Comparison of ENCODE assay signal across 24 mouse cellular contexts in the genomic region with DNA sequence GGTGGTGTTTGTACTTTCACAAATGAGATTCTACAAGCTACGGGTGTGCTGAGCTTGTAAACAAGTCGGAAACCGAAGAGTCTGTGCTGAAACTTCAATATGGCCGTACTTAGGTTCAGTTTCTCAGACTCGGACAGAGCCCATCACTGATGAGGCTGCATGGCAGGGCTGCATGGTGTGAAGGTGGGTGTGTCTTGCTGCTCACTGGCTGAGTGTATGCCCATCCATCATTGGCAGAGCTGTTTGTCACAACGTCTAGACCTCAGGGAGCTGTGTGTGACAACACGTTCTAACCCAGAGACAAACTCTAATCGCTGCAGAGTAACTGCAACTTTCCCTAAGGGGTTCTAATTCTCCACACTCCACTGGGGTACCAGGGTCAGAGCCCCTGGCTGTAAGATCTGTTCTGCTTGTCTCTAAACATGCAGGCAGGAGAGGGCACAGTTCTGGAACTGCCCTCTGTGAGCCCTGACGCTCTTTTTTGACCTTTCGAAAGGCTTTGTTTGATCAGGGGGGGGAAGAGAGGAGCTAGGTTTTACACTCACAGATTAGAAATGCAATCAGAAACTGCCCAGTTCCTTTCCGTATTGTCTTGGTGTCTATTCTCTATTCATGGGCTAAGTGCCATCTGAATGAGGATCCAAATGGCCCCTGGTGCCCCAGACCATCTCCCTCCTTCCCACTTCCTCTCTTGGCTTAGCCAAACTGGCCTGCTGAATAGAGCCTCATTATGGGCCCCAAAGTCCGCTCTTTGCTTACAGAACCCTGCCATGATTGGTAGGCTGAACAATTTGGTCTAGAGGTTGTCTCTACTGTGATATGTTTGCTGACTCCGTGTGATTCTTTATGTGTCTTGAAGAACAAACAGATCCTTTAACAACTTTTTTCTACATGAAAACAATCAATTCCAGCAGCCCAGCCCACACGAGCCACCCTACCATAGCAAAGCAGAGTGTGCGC.
DNase-seq lines count a peak whose midpoint lies in the region; ATAC-seq and TF ChIP-seq lines count a peak whose summit lies in the region.
"Had no signal": no experiment of that assay in that cellular context is flagged by ENCODE, and none has a peak within 500 bp of the region (broad histone marks: within the 10 kb centered on the region; RNA-seq: fewer than 3 reads in every experiment).

No protein-coding gene starts in this region.

- H3K4me3 ChIP-seq in hindbrain, embryonic 12.5 days, result no peak overlapping the region
- H3K4me3 ChIP-seq in hindbrain, postnatal 0 days (ENCODE audit: low read length), result no peak overlapping the region
- no peak overlapping the region for H3K4me3 ChIP-seq in liver, embryonic 12.5 days
- no peak overlapping the region for H3K4me3 ChIP-seq in olfactory bulb, adult 2 months (ENCODE audit: insufficient read depth, low read depth, low read length)
- H3K4me3 ChIP-seq: embryonic facial prominence, embryonic 10.5 days; intestine, embryonic 15.5 days had no signal

- H3K9ac ChIP-seq in hindbrain, embryonic 12.5 days, result no peak overlapping the region
- no peak overlapping the region for H3K9ac ChIP-seq in hindbrain, postnatal 0 days (replicated peaks; ENCODE audit: low read length)
- H3K9ac ChIP-seq in liver, embryonic 12.5 days, result no peak overlapping the region
- H3K9ac ChIP-seq: intestine, embryonic 15.5 days had no signal

- H3K4me1 ChIP-seq in hindbrain, embryonic 12.5 days, result no peaks in the 10 kb centered on the region
- no peaks in the 10 kb centered on the region for H3K4me1 ChIP-seq in hindbrain, postnatal 0 days (ENCODE audit: insufficient read depth, low read length)
- H3K4me1 ChIP-seq in liver, embryonic 12.5 days, result no peaks in the 10 kb centered on the region
- H3K4me1 ChIP-seq in olfactory bulb, adult 2 months (ENCODE audit: control insufficient read depth, insufficient read depth, low read length), result peaks cover 9% of the 10 kb centered on the region; the same call in 1 of the 2 replicates
- H3K4me1 ChIP-seq: embryonic facial prominence, embryonic 10.5 days; intestine, embryonic 15.5 days had no signal

- no peaks in the 10 kb centered on the region for H3K9me3 ChIP-seq in hindbrain, embryonic 12.5 days (replicated peaks)
- H3K9me3 ChIP-seq in hindbrain, postnatal 0 days (ENCODE audit: low read length), result no peaks in the 10 kb centered on the region
- H3K9me3 ChIP-seq in liver, embryonic 12.5 days (replicated peaks), result no peaks in the 10 kb centered on the region
- H3K9me3 ChIP-seq: embryonic facial prominence, embryonic 10.5 days; intestine, embryonic 15.5 days had no signal

- TF ChIP-seq POLR2A in olfactory bulb, adult 2 months (IDR thresholded peaks at IDR 0.05; ENCODE audit: insufficient read depth, low read depth, low read length), result no peak

- DNase-seq in hindbrain, postnatal 0 days (ENCODE audit: low spot score), result no peak
- DNase-seq in lung, postnatal 10 days, result peak; percentile 8
- no peak for DNase-seq in lung, postnatal 25 days (ENCODE audit: low spot score)
- DNase-seq: adrenal gland, adult 2 months; cerebellum, adult 11 months; cerebellum, adult 9-11 months; gastrocnemius, postnatal 25 days; heart, postnatal 4 days; kidney, adult 8-10 months; kidney, postnatal 14 days; layer of hippocampus, postnatal 36 days; lung, adult 2 months; lung, postnatal 4 days; right cerebral cortex, postnatal 14 days had no signal

- ATAC-seq in hindbrain, embryonic 12.5 days (ENCODE audit: low FRiP score), result peak; percentile 56; the same call in 1 of the 2 replicates
- ATAC-seq in hindbrain, postnatal 0 days, result no peak
- peak; percentile 57 for ATAC-seq in liver, embryonic 12.5 days
- ATAC-seq in frontal cortex, adult (ENCODE audit: low TSS enrichment), result no peak
- ATAC-seq: CD4-positive, CD25-positive, alpha-beta regulatory T cell, adult 4 months; forebrain, embryonic 16.5 days; intestine, embryonic 15.5 days; midbrain, embryonic 16.5 days; Patski had no signal

- 66% methylated on average over 15 of the region's 15 CpGs for WGBS in hindbrain, embryonic 12.5 days
- WGBS in hindbrain, postnatal 0 days, result 69% methylated on average over 15 of the region's 15 CpGs
- WGBS in liver, embryonic 12.5 days (ENCODE audit: insufficient replicate concordance), result 72% methylated on average over 15 of the region's 15 CpGs
- WGBS in olfactory bulb, adult 2 months, result 70% methylated on average over 15 of the region's 15 CpGs

- no peak overlapping the region for H3K27ac ChIP-seq in hindbrain, embryonic 12.5 days
- H3K27ac ChIP-seq in hindbrain, postnatal 0 days, result no peak overlapping the region
- H3K27ac ChIP-seq in liver, embryonic 12.5 days, result peak overlapping the region; percentile 40; the same call in 1 of the 2 replicates
- H3K27ac ChIP-seq in olfactory bulb, adult 2 months (ENCODE audit: insufficient read depth, low read depth, low read length), result peak overlapping the region; percentile 3; the same call in 1 of the 2 replicates
- H3K27ac ChIP-seq: embryonic facial prominence, embryonic 10.5 days; intestine, embryonic 15.5 days had no signal

- H3K4me2 ChIP-seq in hindbrain, embryonic 12.5 days (replicated peaks), result no peak overlapping the region
- no peak overlapping the region for H3K4me2 ChIP-seq in hindbrain, postnatal 0 days (ENCODE audit: low read depth, low read length)
- no peak overlapping the region for H3K4me2 ChIP-seq in liver, embryonic 12.5 days
- H3K4me2 ChIP-seq: intestine, embryonic 15.5 days had no signal

- no peak for TF ChIP-seq CTCF in hindbrain, postnatal 0 days (IDR thresholded peaks at IDR 0.05; ENCODE audit: low read depth)
- TF ChIP-seq CTCF in olfactory bulb, adult 2 months (IDR thresholded peaks at IDR 0.05; ENCODE audit: insufficient read depth, low read depth, low read length), result no peak

- no peaks in the 10 kb centered on the region for H3K36me3 ChIP-seq in hindbrain, embryonic 12.5 days
- H3K36me3 ChIP-seq in hindbrain, postnatal 0 days (ENCODE audit: insufficient read depth, low read length), result 0 out of 2 replicates have a peak, but pooled peaks cover under 1% of the 10 kb centered on the region
- H3K36me3 ChIP-seq in liver, embryonic 12.5 days, result no peaks in the 10 kb centered on the region
- H3K36me3 ChIP-seq: embryonic facial prominence, embryonic 10.5 days; intestine, embryonic 15.5 days had no signal

- no peaks in the 10 kb centered on the region for H3K27me3 ChIP-seq in hindbrain, embryonic 12.5 days
- no peaks in the 10 kb centered on the region for H3K27me3 ChIP-seq in hindbrain, postnatal 0 days (ENCODE audit: insufficient read depth, low read length)
- no peaks in the 10 kb centered on the region for H3K27me3 ChIP-seq in liver, embryonic 12.5 days (replicated peaks)
- H3K27me3 ChIP-seq: intestine, embryonic 15.5 days; Patski had no signal

Comparison
In these comparisons a context has a peak if more than half of its experiments do, and no peak if none do; other contexts are left out.
1. ATAC-seq: peak in hindbrain, embryonic 12.5 days (single experiment) and liver, embryonic 12.5 days (single experiment); none in hindbrain, postnatal 0 days (single experiment) and frontal cortex, adult (single experiment).
2. H3K27ac ChIP-seq: peak in liver, embryonic 12.5 days (single experiment) and olfactory bulb, adult 2 months (single experiment); none in hindbrain, embryonic 12.5 days (single experiment) and hindbrain, postnatal 0 days (single experiment).